Mouse (Mus musculus): Measurements from ENCODE around the gene Syngr2. TPM values are rescaled to one million over a fixed set of nuclear protein-coding genes. Genes with fewer than 3 reads are reported as not detected.
"Not testable (repeated sequence)": the region's sequence is repeated elsewhere in the genome, so short reads cannot be mapped to it uniquely, and the experiment has no call there.

Gene Syngr2
- polyA plus RNA-seq, 1 experiment from 2014 or later, result 33.7 TPM

- Histone ChIP-seq H3K9ac (ENCODE audit: low read depth, low read length) (no peak overlapping the region), H3K4me2 (replicated peaks; ENCODE audit: low read depth, low read length) (no peak overlapping the region), H3K27me3 (ENCODE audit: control insufficient read depth, insufficient read depth, low read length) (peaks cover 29% of the 10 kb centered on the region), H3K4me3 (ENCODE audit: low read depth, low read length) (no peak overlapping the region), H3K36me3 (ENCODE audit: control insufficient read depth, insufficient read depth, low read length) (no peaks in the 10 kb centered on the region), H3K9me3 (ENCODE audit: control insufficient read depth, low read length) (no peaks in the 10 kb centered on the region), H3K27ac (ENCODE audit: low read depth, low read length) (no peak overlapping the region), H3K4me1 (replicated peaks; ENCODE audit: control insufficient read depth, insufficient read depth, low read length) (peaks cover 4% of the 10 kb centered on the region)
- WGBS, result 10% methylated on average over 10 of the region's 10 CpGs
- no peak for ATAC-seq (ENCODE audit: low FRiP score)
- DNase-seq (ENCODE audit: low spot score), result peak; percentile 69
Observed at GRCm38 (mm10) chr11:117786294-117786693, 23.2 kb upstream of the Syngr2 start.

DNA sequence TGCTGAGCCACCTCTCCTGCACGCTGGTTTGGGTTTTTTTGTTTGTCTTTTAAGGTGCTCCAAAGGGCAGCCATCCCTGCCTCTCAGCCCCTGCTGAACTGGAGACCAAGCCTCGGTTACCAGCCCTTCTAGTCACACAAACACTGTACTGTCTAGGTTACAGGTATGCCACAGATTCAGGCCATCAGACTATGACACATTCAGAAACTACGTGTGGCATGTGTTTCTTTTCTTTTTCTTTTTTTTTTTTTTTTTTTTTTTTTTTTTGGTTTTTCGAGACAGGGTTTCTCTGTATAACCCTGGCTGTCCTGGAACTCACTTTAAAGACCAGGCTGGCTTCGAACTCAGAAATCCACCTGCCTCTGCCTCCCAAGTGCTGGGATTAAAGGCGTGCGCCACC is 21.0 kb upstream of the Syngr2 start:
- not testable (repeated sequence) for H3K9me3 ChIP-seq (ENCODE audit: control insufficient read depth, low read length)
- peaks cover 16% of the 10 kb centered on the region for H3K27me3 ChIP-seq (ENCODE audit: control insufficient read depth, insufficient read depth, low read length)

GRCm38 (mm10) chr11:117790286-117790685 is 19.2 kb upstream of the Syngr2 start:
- 10% methylated on average over 14 of the region's 14 CpGs for WGBS
- Histone ChIP-seq H3K9me3 (ENCODE audit: control insufficient read depth, low read length) (no peaks in the 10 kb centered on the region), H3K4me1 (replicated peaks; ENCODE audit: control insufficient read depth, insufficient read depth, low read length) (no peaks in the 10 kb centered on the region), H3K27ac (ENCODE audit: low read depth, low read length) (no peak overlapping the region), H3K36me3 (ENCODE audit: control insufficient read depth, insufficient read depth, low read length) (no peaks in the 10 kb centered on the region), H3K4me2 (replicated peaks; ENCODE audit: low read depth, low read length) (peak overlapping the region; percentile 7; the same call in 1 of the 2 replicates), H3K9ac (ENCODE audit: low read depth, low read length) (no peak overlapping the region), H3K27me3 (ENCODE audit: control insufficient read depth, insufficient read depth, low read length) (peaks cover 7% of the 10 kb centered on the region), H3K4me3 (ENCODE audit: low read depth, low read length) (no peak overlapping the region)
- no peak for ATAC-seq (ENCODE audit: low FRiP score)
- DNase-seq (ENCODE audit: low spot score), result peak; percentile 78

More for the DNA sequence above, 21.0 kb upstream of the Syngr2 start:
- H3K4me1 ChIP-seq (replicated peaks; ENCODE audit: control insufficient read depth, insufficient read depth, low read length); ATAC-seq (ENCODE audit: low FRiP score); H3K4me2 ChIP-seq (replicated peaks; ENCODE audit: low read depth, low read length); H3K4me3 ChIP-seq (ENCODE audit: low read depth, low read length); H3K36me3 ChIP-seq (ENCODE audit: control insufficient read depth, insufficient read depth, low read length); H3K9ac ChIP-seq (ENCODE audit: low read depth, low read length); DNase-seq (ENCODE audit: low spot score); H3K27ac ChIP-seq (ENCODE audit: low read depth, low read length): not testable (repeated sequence)
- WGBS, result 84% methylated on average over 7 of the region's 7 CpGs

GRCm38 (mm10) chr11:117790703-117791440 is 18.6 kb upstream of the Syngr2 start:
- H3K4me2 ChIP-seq (replicated peaks; ENCODE audit: low read depth, low read length), result peak overlapping the region; percentile 7; the same call in 1 of the 2 replicates
- DNase-seq (ENCODE audit: low spot score) (peak; percentile 20), ATAC-seq (ENCODE audit: low FRiP score) (no peak)
- H3K36me3 ChIP-seq (ENCODE audit: control insufficient read depth, insufficient read depth, low read length), result no peaks in the 10 kb centered on the region
- H3K4me3 ChIP-seq (ENCODE audit: low read depth, low read length), result no peak overlapping the region
- H3K27ac ChIP-seq (ENCODE audit: low read depth, low read length), result no peak overlapping the region
- H3K9me3 ChIP-seq (ENCODE audit: control insufficient read depth, low read length), result no peaks in the 10 kb centered on the region
- no peak overlapping the region for H3K9ac ChIP-seq (ENCODE audit: low read depth, low read length)
- WGBS, result 28% methylated on average over 22 of the region's 23 CpGs
- H3K4me1 ChIP-seq (replicated peaks; ENCODE audit: control insufficient read depth, insufficient read depth, low read length), result no peaks in the 10 kb centered on the region
- peaks cover 7% of the 10 kb centered on the region for H3K27me3 ChIP-seq (ENCODE audit: control insufficient read depth, insufficient read depth, low read length)

- H3K4me3 ChIP-seq (ENCODE audit: low read depth, low read length), result no peak overlapping the region
- H3K27ac ChIP-seq (ENCODE audit: low read depth, low read length), result no peak overlapping the region
- DNase-seq (ENCODE audit: low spot score) (no peak), ATAC-seq (ENCODE audit: low FRiP score) (no peak)
- no peaks in the 10 kb centered on the region for H3K9me3 ChIP-seq (ENCODE audit: control insufficient read depth, low read length)
- peaks cover 7% of the 10 kb centered on the region for H3K27me3 ChIP-seq (ENCODE audit: control insufficient read depth, insufficient read depth, low read length)
- no peaks in the 10 kb centered on the region for H3K4me1 ChIP-seq (replicated peaks; ENCODE audit: control insufficient read depth, insufficient read depth, low read length)
- no peak overlapping the region for H3K4me2 ChIP-seq (replicated peaks; ENCODE audit: low read depth, low read length)
- WGBS, result 82% methylated on average over 9 of the region's 9 CpGs
- no peak overlapping the region for H3K9ac ChIP-seq (ENCODE audit: low read depth, low read length)
- H3K36me3 ChIP-seq (ENCODE audit: control insufficient read depth, insufficient read depth, low read length), result no peaks in the 10 kb centered on the region
Observed at GRCm38 (mm10) chr11:117791441-117791761, 18.1 kb upstream of the Syngr2 start.

GRCm38 (mm10) chr11:117792281-117792888 is 17.1 kb upstream of the Syngr2 start:
- no peak for ATAC-seq (ENCODE audit: low FRiP score)
- H3K4me1 ChIP-seq (replicated peaks; ENCODE audit: control insufficient read depth, insufficient read depth, low read length), result no peaks in the 10 kb centered on the region
- no peak overlapping the region for H3K4me3 ChIP-seq (ENCODE audit: low read depth, low read length)
- no peak overlapping the region for H3K9ac ChIP-seq (ENCODE audit: low read depth, low read length)
- no peaks in the 10 kb centered on the region for H3K9me3 ChIP-seq (ENCODE audit: control insufficient read depth, low read length)
- no peak overlapping the region for H3K27ac ChIP-seq (ENCODE audit: low read depth, low read length)
- no peaks in the 10 kb centered on the region for H3K36me3 ChIP-seq (ENCODE audit: control insufficient read depth, insufficient read depth, low read length)
- peak; percentile 21 for DNase-seq (ENCODE audit: low spot score)
- no peak overlapping the region for H3K4me2 ChIP-seq (replicated peaks; ENCODE audit: low read depth, low read length)
- WGBS, result 12% methylated on average over 22 of the region's 22 CpGs
- H3K27me3 ChIP-seq (ENCODE audit: control insufficient read depth, insufficient read depth, low read length), result peaks cover 7% of the 10 kb centered on the region

DNA sequence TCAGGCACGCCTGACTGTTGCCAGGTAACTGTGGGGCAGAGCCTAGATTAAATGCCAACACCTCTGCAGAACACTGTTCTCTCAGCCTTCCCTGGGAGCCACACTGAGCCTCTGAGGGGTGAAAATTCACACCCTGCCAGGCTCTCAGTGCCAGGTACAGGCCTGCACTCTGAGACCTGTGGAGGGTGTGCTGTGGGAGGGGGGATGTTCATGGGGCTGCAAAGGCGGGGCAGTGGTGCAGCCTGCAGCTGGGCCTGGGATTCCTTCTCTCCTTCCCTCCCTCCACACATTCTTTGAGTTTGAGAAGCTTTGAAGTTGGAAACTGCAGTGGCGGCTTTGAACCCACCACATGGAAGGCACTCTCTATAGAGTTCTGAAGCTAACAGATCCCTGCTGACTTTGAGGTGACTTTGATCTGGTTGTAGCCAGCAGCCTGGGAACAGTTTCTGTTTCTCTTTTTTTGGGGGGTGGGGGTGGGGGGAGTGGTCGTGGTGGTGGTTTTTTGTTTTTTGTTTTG is 15.4 kb upstream of the Syngr2 start:
- no peak overlapping the region for H3K9ac ChIP-seq (ENCODE audit: low read depth, low read length)
- no peak overlapping the region for H3K4me2 ChIP-seq (replicated peaks; ENCODE audit: low read depth, low read length)
- DNase-seq (ENCODE audit: low spot score) (no peak), ATAC-seq (ENCODE audit: low FRiP score) (no peak)
- H3K4me3 ChIP-seq (ENCODE audit: low read depth, low read length), result no peak overlapping the region
- WGBS, result 58% methylated on average over 4 of the region's 4 CpGs
- peaks cover 7% of the 10 kb centered on the region for H3K27me3 ChIP-seq (ENCODE audit: control insufficient read depth, insufficient read depth, low read length)
- no peaks in the 10 kb centered on the region for H3K4me1 ChIP-seq (replicated peaks; ENCODE audit: control insufficient read depth, insufficient read depth, low read length)
- no peak overlapping the region for H3K27ac ChIP-seq (ENCODE audit: low read depth, low read length)
- H3K36me3 ChIP-seq (ENCODE audit: control insufficient read depth, insufficient read depth, low read length), result no peaks in the 10 kb centered on the region
- H3K9me3 ChIP-seq (ENCODE audit: control insufficient read depth, low read length), result no peaks in the 10 kb centered on the region

- Histone ChIP-seq H3K27me3 (ENCODE audit: control insufficient read depth, insufficient read depth, low read length) (no peaks in the 10 kb centered on the region), H3K4me2 (replicated peaks; ENCODE audit: low read depth, low read length) (no peak overlapping the region), H3K9ac (ENCODE audit: low read depth, low read length) (no peak overlapping the region), H3K4me3 (ENCODE audit: low read depth, low read length) (no peak overlapping the region), H3K27ac (ENCODE audit: low read depth, low read length) (no peak overlapping the region), H3K36me3 (ENCODE audit: control insufficient read depth, insufficient read depth, low read length) (no peaks in the 10 kb centered on the region), H3K9me3 (ENCODE audit: control insufficient read depth, low read length) (no peaks in the 10 kb centered on the region), H3K4me1 (replicated peaks; ENCODE audit: control insufficient read depth, insufficient read depth, low read length) (no peaks in the 10 kb centered on the region)
- ATAC-seq (ENCODE audit: low FRiP score), result no peak
- WGBS, result 38% methylated on average over 5 of the region's 5 CpGs
- DNase-seq (ENCODE audit: low spot score), result no peak
Observed at GRCm38 (mm10) chr11:117796954-117797353, 12.5 kb upstream of the Syngr2 start.

Measured in hindbrain, embryonic 11.5 days (tissue).